Mouse (Mus musculus) liver, postnatal 0 days (tissue): ENCODE data around the gene Scg5. TPM values are rescaled to one million over a fixed set of nuclear protein-coding genes. Genes with fewer than 3 reads are reported as not detected.
A peak's percentile ranks its signal among the peaks of the same experiment; 100 is the strongest.

Experiments
- ATAC-seq: fragments of 200-750 bp; cut with Nextera tagmentation; 2 replicates; pipeline ENCODE4 v1.8.0; 2017; ENCODE audit warnings: mild to moderate bottlenecking, moderate library complexity
- DNase-seq: peaks from one replicate; pipeline ENCODE4 v3.0.0-alpha.2; 2016
- H3K27ac ChIP-seq: fragments of 300-500 bp; sonication (generic); 2 replicates; pipeline ENCODE4 v1.5.1; 2014; ENCODE audit warnings: antibody characterized with exemption, moderate library complexity, mild to moderate bottlenecking, low read depth
- H3K27me3 ChIP-seq: fragments of 300-500 bp; sonication (generic); 2 replicates; pipeline ENCODE4 v1.6.1; 2014; ENCODE audit warnings: low read length, control low read depth, mixed read lengths; ENCODE audit not compliant: insufficient read depth
- H3K36me3 ChIP-seq: fragments of 300-500 bp; sonication (generic); replicated peaks from 2 replicates; pipeline ENCODE4 v1.6.1; 2014; ENCODE audit warnings: mild to moderate bottlenecking, control low read depth, low read length, moderate library complexity, mixed read lengths; ENCODE audit not compliant: insufficient read depth
- H3K4me1 ChIP-seq: fragments of 300-500 bp; sonication (generic); 2 replicates; pipeline ENCODE4 v1.6.1; 2014; ENCODE audit warnings: antibody characterized with exemption, mild to moderate bottlenecking, control low read depth; ENCODE audit not compliant: insufficient read depth
- H3K4me2 ChIP-seq: fragments of 300-500 bp; sonication (generic); 2 replicates; pipeline ENCODE4 v1.6.1; 2014; ENCODE audit warnings: low read depth, mild to moderate bottlenecking, low read length, moderate library complexity, mixed read lengths
- H3K4me3 ChIP-seq: fragments of 300-500 bp; sonication (generic); 2 replicates; pipeline ENCODE4 v1.5.1; 2014; ENCODE audit warnings: low read depth, low read length
- H3K9ac ChIP-seq: fragments of 300-500 bp; sonication (generic); replicated peaks from 2 replicates; pipeline ENCODE4 v1.6.1; 2014; ENCODE audit warnings: mild to moderate bottlenecking, moderate library complexity
- H3K9me3 ChIP-seq: fragments of 300-500 bp; sonication (generic); 2 replicates; pipeline ENCODE4 v1.6.1; 2016; ENCODE audit warnings: mild to moderate bottlenecking, control low read depth, low read length, mixed read lengths
- CTCF ChIP-seq: sonication (generic); IDR thresholded peaks from 2 replicates; pipeline ENCODE4 v1.5.1; 2016; ENCODE audit warnings: antibody characterized with exemption, low read depth
- EP300 ChIP-seq: IDR thresholded peaks from 2 replicates; pipeline ENCODE4 v1.6.1; 2016; ENCODE audit warnings: antibody characterized with exemption, low read depth, mild to moderate bottlenecking
- WGBS: fragments of 180-500 bp; shearing (Covaris S2); extraction: QIAGEN DNeasy Blood & Tissue Kit; methylation state at CpG from one replicate; pipeline ENCODE4 v1.1.7; 2014; ENCODE audit not compliant: insufficient replicate concordance; 5-methylcytosine and 5-hydroxymethylcytosine counted together
- polyA plus RNA-seq: library from polyadenylated mRNA; unstranded; fragments of >200 nt; fragmentation: Nextera tagmentation; extraction: Ambion mirVana; gene quantifications from 2 replicates; pipeline ENCODE4 v1.2.1, GENCODE M21; 2015

The Scg5 gene
- polyA plus RNA-seq, 1 experiment from 2014 or later, result 0.14 TPM

DNA sequence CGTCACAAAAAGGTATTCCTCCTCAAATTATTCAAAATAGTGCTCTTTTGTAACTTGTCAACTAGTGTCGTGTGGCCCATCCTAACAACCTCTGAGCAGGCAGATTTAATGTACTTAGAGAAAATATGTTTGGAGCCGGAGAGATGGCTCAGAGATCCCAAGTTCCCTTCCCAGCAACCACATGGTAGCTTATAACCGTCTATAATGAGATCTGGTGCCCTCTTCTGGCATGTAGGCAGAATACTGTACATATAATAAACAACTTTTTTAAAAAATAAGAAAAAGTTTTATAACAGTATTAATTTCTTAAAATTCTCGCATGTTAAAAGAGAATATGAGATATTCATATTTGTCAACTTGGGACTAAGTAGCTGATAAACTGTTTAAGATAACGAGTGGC lies 50.9 kb downstream of the Scg5 start:
- Histone ChIP-seq H3K4me1 (0 out of 2 replicates have a peak, but pooled peaks cover 2% of the 10 kb centered on the region), H3K9me3 (no peaks in the 10 kb centered on the region), H3K36me3 (no peaks in the 10 kb centered on the region), H3K27ac (no peak overlapping the region), H3K4me2 (no peak overlapping the region), H3K4me3 (no peak overlapping the region), H3K27me3 (no peaks in the 10 kb centered on the region), H3K9ac (no peak overlapping the region)
- DNase-seq (no peak), ATAC-seq (no peak)
- TF ChIP-seq CTCF, result no peak
- no peak for TF ChIP-seq EP300
- 61% methylated on average over 6 of the region's 6 CpGs for WGBS

DNA sequence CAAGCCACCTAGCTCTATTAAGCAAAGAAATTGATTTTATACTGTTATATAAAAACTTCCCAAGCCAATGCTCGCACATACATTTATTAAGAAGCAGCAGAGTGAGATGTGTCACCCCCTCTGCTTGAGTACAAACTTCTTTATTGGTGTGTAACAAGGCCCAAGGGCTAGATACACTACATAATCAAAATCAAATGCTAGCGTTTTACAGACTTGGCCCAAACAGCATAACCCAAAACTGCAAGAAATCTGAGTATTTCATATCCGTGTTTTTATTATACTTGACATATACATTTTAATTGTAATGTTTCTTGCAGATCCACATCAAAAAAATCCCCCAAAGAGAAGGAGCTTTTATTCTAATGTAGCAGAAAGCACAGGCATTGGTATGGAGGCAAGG lies 52.6 kb downstream of the Scg5 start:
- no peak overlapping the region for H3K9ac ChIP-seq
- H3K36me3 ChIP-seq, result no peaks in the 10 kb centered on the region
- H3K27me3 ChIP-seq, result no peaks in the 10 kb centered on the region
- ATAC-seq (no peak), DNase-seq (no peak)
- no peak overlapping the region for H3K4me3 ChIP-seq
- TF ChIP-seq CTCF (no peak), EP300 (no peak)
- H3K9me3 ChIP-seq, result no peaks in the 10 kb centered on the region
- H3K27ac ChIP-seq, result no peak overlapping the region
- 0 out of 2 replicates have a peak, but pooled peaks cover 2% of the 10 kb centered on the region for H3K4me1 ChIP-seq
- H3K4me2 ChIP-seq, result no peak overlapping the region
- 80% methylated on average over 3 of the region's 3 CpGs for WGBS

GRCm38 (mm10) chr2:113774150-113774805 lies 54.6 kb downstream of the Scg5 start:
- H3K9ac ChIP-seq, result no peak overlapping the region
- H3K4me1 ChIP-seq, result 0 out of 2 replicates have a peak, but pooled peaks cover 2% of the 10 kb centered on the region
- TF ChIP-seq CTCF, result no peak
- no peak for TF ChIP-seq EP300
- ATAC-seq, result 0 out of 2 replicates have a peak, but pooled peaks have one; percentile 41
- no peak overlapping the region for H3K4me3 ChIP-seq
- no peaks in the 10 kb centered on the region for H3K9me3 ChIP-seq
- H3K27ac ChIP-seq, result no peak overlapping the region
- 0 out of 2 replicates have a peak overlapping the region, but pooled peaks have one; percentile 6 for H3K4me2 ChIP-seq
- no peaks in the 10 kb centered on the region for H3K27me3 ChIP-seq
- no peaks in the 10 kb centered on the region for H3K36me3 ChIP-seq
- DNase-seq, result no peak
- WGBS, result 48% methylated on average over 6 of the region's 6 CpGs

GRCm38 (mm10) chr2:113768541-113769303 lies 60.2 kb downstream of the Scg5 start:
- TF ChIP-seq EP300 (no peak), CTCF (no peak)
- Histone ChIP-seq H3K4me1 (no peaks in the 10 kb centered on the region), H3K27me3 (no peaks in the 10 kb centered on the region), H3K9ac (no peak overlapping the region), H3K27ac (no peak overlapping the region), H3K4me3 (no peak overlapping the region), H3K36me3 (no peaks in the 10 kb centered on the region), H3K9me3 (no peaks in the 10 kb centered on the region), H3K4me2 (no peak overlapping the region)
- DNase-seq (no peak), ATAC-seq (no peak)
- WGBS, result 81% methylated on average over 8 of the region's 8 CpGs

DNA sequence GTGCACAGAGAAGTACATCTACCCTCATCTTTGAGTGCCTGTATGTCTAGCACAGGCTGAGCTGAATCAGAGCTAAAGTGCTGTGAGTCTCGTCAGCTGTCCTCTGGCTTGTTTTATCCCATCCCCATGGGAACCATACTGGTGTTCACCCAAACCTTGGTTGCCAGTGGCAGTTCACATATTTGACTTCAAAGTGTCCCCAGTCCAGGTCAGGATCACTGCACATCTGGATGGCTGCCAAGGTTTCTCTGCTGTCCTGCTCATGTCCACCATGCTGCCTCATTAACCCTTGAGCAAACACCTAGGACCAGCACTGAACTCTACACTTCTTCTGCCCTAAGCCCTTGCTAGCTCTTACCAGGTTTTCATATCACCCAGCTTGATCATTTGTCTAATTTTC lies 63.0 kb downstream of the Scg5 start:
- no peak for TF ChIP-seq EP300
- TF ChIP-seq CTCF, result no peak
- Histone ChIP-seq H3K9ac (no peak overlapping the region), H3K36me3 (no peaks in the 10 kb centered on the region), H3K4me1 (no peaks in the 10 kb centered on the region), H3K27ac (no peak overlapping the region), H3K27me3 (no peaks in the 10 kb centered on the region), H3K4me2 (no peak overlapping the region), H3K9me3 (no peaks in the 10 kb centered on the region), H3K4me3 (no peak overlapping the region)
- WGBS, result 29% methylated on average over 1 of the region's 1 CpGs
- ATAC-seq, result peak; percentile 73
- peak; percentile 44 for DNase-seq

DNA sequence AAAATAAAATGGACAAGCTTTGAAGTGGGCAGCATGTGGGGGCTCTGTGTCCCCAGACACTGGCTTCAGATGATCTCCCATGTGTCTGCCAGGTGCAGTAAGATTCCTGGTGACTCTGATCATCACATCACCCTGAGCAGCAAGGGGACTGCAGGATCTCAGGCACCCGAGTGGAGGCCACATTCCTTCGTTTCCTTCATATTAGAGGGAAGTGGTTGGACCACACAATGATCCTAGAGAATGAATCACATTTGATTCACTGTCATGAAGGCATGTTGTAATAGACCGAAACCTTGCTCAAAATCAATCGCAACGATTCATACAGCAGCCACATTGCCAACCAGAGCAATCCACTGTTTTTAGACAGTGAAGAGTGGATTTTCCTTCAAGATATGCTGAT lies 64.0 kb downstream of the Scg5 start:
- ATAC-seq, result no peak
- Histone ChIP-seq H3K9ac (no peak overlapping the region), H3K36me3 (no peaks in the 10 kb centered on the region), H3K4me3 (no peak overlapping the region), H3K9me3 (no peaks in the 10 kb centered on the region), H3K4me2 (no peak overlapping the region), H3K27me3 (no peaks in the 10 kb centered on the region), H3K4me1 (no peaks in the 10 kb centered on the region), H3K27ac (no peak overlapping the region)
- 66% methylated on average over 5 of the region's 5 CpGs for WGBS
- TF ChIP-seq EP300 (no peak), CTCF (no peak)
- no peak for DNase-seq
